Mouse (Mus musculus) E14TG2a.4 (cell line): ENCODE data around the gene Upp2.

ENCODE experiments used
- H3K27me3 ChIP-seq: 2 replicates; pipeline ENCODE4 v1.6.1; 2014; ENCODE audit warnings: low read length, control low read depth; ENCODE audit not compliant: insufficient read depth
- H3K36me3 ChIP-seq: 2 replicates; pipeline ENCODE4 v1.6.1; 2014; ENCODE audit warnings: low read length, control low read depth; ENCODE audit not compliant: insufficient read depth
- H3K4me1 ChIP-seq: replicated peaks from 2 replicates; pipeline ENCODE4 v1.6.1; 2014; ENCODE audit warnings: low read depth, low read length, control low read depth
- H3K4me3 ChIP-seq: replicated peaks from 2 replicates; pipeline ENCODE4 v1.5.1; 2014; ENCODE audit warnings: mild to moderate bottlenecking, low read length
- H3K9me3 ChIP-seq: 2 replicates; pipeline ENCODE4 v1.6.1; 2014; ENCODE audit warnings: low read length, control low read depth
- CTCF ChIP-seq: conservative IDR thresholded peaks from 2 replicates; pipeline ENCODE4 v1.5.1; 2014; ENCODE audit warnings: low read length
- NANOG ChIP-seq: IDR thresholded peaks from 2 replicates; pipeline ENCODE4 v1.6.1; 2014; ENCODE audit warnings: borderline replicate concordance, low read length, mixed read lengths
- POU5F1 ChIP-seq: IDR thresholded peaks from 2 replicates; pipeline ENCODE4 v1.6.1; 2014; ENCODE audit warnings: low read length, borderline replicate concordance

Upp2 gene

DNA sequence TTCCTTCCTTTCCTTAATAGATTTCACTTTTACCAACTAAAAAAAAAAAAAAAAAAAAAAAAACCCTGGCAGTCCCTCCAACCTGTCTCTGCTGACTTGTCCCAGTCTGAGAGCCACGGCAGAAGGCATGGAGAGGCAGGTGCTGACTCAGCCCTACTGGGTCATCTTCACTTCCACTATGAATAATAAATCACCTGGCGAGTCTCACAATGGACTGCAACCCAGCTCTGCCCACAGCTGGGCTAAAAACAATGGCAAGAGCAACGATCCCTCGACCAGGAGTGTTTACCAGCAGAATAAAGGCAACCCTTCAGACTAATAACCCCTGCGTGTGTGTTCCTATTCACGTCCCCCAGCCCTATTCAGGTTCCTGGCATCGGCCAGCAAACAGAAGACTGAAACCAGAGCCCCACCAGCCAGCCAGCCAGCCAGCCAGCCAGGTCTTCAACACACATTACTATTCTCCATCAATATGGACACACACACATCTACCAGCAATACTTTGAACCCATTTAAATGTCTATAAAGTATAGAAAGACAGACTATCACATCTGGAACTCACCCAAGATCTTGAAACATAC is 37.1 kb upstream of the Upp2 start:
- H3K9me3 ChIP-seq = no peaks in the 10 kb centered on the region
- no peak overlapping the region for H3K4me3 ChIP-seq
- H3K4me1 ChIP-seq = peaks cover 49% of the 10 kb centered on the region
- TF ChIP-seq CTCF = no peak
- TF ChIP-seq NANOG = no peak
- no peak for TF ChIP-seq POU5F1
- H3K36me3 ChIP-seq = no peaks in the 10 kb centered on the region
- H3K27me3 ChIP-seq = no peaks in the 10 kb centered on the region

DNA sequence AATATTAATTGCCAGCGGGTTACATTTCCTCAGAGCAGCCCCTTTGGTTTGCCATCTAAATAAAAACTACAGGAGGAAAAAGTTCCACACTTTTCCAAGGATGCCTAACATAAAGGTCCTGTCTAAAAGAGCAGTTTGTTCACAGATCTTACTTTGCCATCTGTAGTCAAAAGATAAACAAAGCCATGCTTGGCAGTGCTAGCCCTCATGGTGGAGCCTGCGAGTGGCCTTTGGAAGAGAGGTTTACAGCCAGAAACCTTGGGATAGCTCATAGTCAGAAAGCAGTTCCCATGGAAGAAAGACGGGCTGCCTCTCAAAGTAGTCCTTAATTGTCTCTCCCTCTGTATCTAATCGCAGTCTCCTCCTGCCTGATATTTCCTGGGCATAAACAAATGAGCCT is 36.6 kb upstream of the Upp2 start:
- peaks cover 53% of the 10 kb centered on the region for H3K4me1 ChIP-seq
- H3K36me3 ChIP-seq = no peaks in the 10 kb centered on the region
- TF ChIP-seq CTCF = no peak
- no peak for TF ChIP-seq NANOG
- no peak for TF ChIP-seq POU5F1
- no peaks in the 10 kb centered on the region for H3K27me3 ChIP-seq
- no peaks in the 10 kb centered on the region for H3K9me3 ChIP-seq
- H3K4me3 ChIP-seq = no peak overlapping the region

DNA sequence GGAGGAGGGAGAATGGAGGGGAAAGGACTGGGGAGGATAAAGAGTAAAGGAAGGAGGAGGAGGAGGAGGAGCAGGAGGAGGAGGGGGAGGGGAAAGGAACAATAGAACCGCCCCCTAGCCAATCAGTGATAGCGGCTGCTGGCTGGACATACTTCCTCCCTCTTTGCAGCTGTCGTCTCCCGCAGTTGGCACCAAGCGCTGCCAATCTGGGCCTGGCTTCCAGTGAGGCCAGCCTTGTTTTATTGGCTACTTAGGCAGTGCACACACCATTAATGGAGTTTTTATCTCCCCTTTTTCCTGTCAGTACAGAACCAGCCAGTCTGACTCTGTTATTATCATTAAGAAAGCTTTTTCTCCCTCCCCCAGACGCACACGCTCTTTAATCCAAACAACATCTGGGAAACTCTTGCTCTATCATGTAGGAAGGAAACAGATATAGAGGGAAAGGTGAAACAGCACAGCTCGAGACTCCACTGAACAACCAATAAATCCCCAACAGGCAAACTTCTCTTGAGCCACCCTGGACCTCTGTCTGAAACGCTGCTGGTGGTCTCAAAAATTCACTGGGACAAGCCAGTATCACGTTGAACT is 34.7 kb upstream of the Upp2 start:
- H3K36me3 ChIP-seq = no peaks in the 10 kb centered on the region
- peaks cover 53% of the 10 kb centered on the region for H3K4me1 ChIP-seq
- no peaks in the 10 kb centered on the region for H3K27me3 ChIP-seq
- TF ChIP-seq NANOG (no peak), POU5F1 (no peak), CTCF (no peak)
- 0 out of 2 replicates have a peak overlapping the region, but pooled peaks have one; percentile 14 for H3K4me3 ChIP-seq
- no peaks in the 10 kb centered on the region for H3K9me3 ChIP-seq

DNA sequence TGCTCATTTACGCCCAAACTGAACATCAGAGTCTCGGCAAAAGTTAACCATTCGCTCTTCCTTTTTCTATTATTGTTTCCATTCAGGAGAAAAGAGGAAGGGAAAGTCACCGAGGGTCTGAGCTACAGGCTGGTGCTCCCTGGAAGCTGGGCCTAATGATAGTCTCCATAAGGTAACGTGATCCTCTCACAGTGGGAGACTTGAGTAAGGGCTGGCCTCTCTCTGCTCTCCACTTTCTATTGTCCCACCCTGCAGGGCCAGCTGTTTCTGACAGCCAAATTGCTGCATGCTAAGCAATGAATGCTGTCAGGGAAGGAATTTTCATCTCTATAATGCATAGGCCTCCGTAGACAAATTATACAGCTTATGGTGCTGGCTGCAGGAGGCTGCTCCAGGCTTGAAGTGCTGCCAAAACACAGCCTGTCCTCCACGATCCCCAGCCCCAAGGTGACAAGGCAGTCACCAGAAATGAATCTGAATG is 33.5 kb upstream of the Upp2 start:
- H3K9me3 ChIP-seq = no peaks in the 10 kb centered on the region
- H3K36me3 ChIP-seq = no peaks in the 10 kb centered on the region
- H3K4me1 ChIP-seq = peaks cover 59% of the 10 kb centered on the region
- no peak for TF ChIP-seq NANOG
- TF ChIP-seq CTCF = no peak
- no peak for TF ChIP-seq POU5F1
- no peaks in the 10 kb centered on the region for H3K27me3 ChIP-seq
- H3K4me3 ChIP-seq = peak overlapping the region; percentile 21; the same call in 1 of the 2 replicates

DNA sequence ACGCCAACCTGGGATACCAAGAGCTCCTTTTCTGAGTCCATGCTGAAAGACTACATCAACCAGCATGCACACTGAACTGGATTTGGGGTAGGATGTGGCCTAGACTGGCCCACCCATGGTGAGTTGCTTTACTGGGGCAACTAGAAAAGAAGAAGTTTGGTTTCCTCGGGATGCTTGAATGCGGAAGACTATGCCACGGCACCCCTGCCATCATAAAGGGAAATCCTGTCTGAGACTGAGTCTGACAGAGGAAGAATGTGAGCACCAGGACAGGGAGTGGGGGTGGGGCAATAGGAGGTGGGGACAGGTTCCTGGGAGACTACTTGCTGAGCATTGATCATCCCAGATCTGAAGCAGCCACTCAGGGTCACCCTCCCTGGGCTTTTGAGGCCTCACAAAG is 32.7 kb upstream of the Upp2 start:
- no peaks in the 10 kb centered on the region for H3K9me3 ChIP-seq
- TF ChIP-seq CTCF (no peak), POU5F1 (no peak), NANOG (no peak)
- peaks cover 60% of the 10 kb centered on the region for H3K4me1 ChIP-seq
- no peaks in the 10 kb centered on the region for H3K36me3 ChIP-seq
- H3K4me3 ChIP-seq = no peak overlapping the region
- no peaks in the 10 kb centered on the region for H3K27me3 ChIP-seq

DNA sequence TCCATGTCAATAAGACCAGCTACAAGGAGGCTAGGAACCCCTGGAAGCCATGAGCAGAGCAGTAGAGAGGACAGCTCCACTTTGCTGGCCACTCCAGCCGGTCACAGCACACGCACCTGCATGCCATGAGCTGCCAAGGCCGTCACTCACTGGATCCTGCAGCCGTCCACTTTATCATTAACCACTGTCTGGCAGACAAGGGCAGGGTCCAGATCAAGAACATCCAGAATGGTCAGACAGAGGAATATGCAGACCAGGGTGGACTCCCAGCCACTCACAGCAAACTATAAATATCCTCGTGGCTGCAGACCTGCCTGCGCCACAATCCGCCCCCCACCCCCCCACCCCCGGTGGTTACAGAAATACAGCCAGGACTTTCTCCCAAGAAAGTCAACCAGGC is 31.9 kb upstream of the Upp2 start:
- TF ChIP-seq NANOG (no peak), CTCF (no peak), POU5F1 (no peak)
- Histone ChIP-seq H3K36me3 (no peaks in the 10 kb centered on the region), H3K4me1 (peaks cover 56% of the 10 kb centered on the region), H3K9me3 (no peaks in the 10 kb centered on the region), H3K27me3 (no peaks in the 10 kb centered on the region), H3K4me3 (no peak overlapping the region)

DNA sequence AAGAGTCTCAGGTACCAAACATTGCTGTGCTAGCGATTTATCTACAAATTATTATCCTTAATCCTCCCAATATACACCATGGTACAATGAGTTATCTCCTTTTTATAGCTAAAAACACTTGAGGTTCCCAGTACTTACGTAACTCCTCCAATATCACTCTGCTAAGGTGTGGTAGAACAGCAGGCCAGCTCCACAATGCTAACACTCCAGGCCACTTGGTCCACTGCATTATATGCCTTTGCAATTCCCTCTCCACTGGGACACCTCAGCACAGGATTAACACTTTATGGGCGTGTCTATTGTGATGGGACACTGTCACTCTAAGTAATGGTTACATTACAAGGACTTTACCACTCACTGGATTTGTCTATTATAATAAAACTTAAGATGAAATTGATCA is 30.3 kb upstream of the Upp2 start:
- peaks cover 54% of the 10 kb centered on the region for H3K4me1 ChIP-seq
- H3K9me3 ChIP-seq = peaks cover 3% of the 10 kb centered on the region
- no peak overlapping the region for H3K4me3 ChIP-seq
- no peaks in the 10 kb centered on the region for H3K27me3 ChIP-seq
- no peaks in the 10 kb centered on the region for H3K36me3 ChIP-seq
- TF ChIP-seq CTCF = no peak
- TF ChIP-seq POU5F1 = no peak
- no peak for TF ChIP-seq NANOG

DNA sequence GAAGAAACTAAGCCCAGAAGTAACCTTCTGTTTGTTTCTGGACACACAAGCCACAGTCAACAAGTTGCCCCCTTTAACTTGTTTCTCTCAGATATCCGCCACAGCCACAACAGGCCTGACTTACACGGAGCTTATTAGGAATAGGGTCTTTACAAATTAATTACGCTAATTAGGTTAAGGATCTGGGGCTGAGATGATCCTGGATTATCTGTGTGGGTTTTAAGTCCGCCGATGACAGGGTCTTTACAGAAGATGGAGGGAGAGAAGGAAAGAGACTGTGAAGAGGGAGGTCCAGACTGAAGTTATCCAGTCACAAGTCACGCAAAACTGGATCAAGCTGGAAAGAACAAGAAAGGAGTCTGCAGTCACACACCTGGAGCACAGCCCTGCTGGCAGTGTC is 28.9 kb upstream of the Upp2 start:
- Histone ChIP-seq H3K9me3 (peaks cover 17% of the 10 kb centered on the region), H3K36me3 (0 out of 2 replicates have a peak, but pooled peaks cover 6% of the 10 kb centered on the region), H3K4me1 (peaks cover 40% of the 10 kb centered on the region), H3K4me3 (no peak overlapping the region), H3K27me3 (no peaks in the 10 kb centered on the region)
- TF ChIP-seq NANOG (no peak), POU5F1 (no peak), CTCF (no peak)

DNA sequence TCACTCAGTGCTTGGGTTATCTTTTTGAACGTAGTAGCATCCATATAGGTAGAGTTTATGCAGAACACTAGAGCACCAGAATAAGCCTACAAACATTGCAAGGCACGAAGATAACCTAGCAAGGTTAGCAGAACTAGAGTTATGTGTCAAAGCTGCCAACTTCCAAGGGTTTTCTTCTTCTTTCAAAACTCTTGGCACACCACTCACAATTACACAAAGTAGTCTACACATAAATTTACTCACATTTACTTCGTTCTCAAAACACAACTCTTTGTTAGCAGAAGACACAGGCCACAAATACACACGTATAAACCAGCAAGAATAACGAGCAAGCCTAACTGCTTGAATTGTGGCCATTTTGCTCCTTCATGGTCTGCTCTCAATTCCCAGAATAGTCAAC is 23.8 kb upstream of the Upp2 start:
- Histone ChIP-seq H3K36me3 (0 out of 2 replicates have a peak, but pooled peaks cover 6% of the 10 kb centered on the region), H3K4me1 (peaks cover 11% of the 10 kb centered on the region), H3K4me3 (no peak overlapping the region), H3K27me3 (no peaks in the 10 kb centered on the region), H3K9me3 (peaks cover 21% of the 10 kb centered on the region)
- TF ChIP-seq POU5F1 (no peak), CTCF (no peak), NANOG (no peak)
